Mouse (Mus musculus): ENCODE measurements around the gene Kif1c.

Gene Kif1c

DNA sequence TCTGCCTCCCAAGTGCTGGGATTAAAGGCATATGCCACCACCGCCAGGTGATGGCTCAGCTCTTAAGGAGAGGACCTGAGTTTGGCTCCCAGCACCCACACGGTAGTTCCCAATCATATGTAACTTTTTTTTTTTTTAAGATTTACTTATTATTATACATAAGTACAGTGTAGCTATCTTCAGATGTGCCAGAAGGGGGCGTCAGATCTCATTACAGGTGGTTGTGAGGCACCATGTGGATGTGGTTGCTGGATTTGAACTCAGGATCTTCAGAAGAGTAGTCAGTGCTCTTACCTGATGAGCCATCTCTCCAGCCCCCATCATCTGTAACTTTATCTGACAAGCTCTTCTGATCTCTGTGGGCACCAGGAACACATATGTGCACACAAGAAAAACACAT lies 3.0 kb upstream of the Kif1c start:
- no peak for DNase-seq (ENCODE audit: extremely low spot score)

DNA sequence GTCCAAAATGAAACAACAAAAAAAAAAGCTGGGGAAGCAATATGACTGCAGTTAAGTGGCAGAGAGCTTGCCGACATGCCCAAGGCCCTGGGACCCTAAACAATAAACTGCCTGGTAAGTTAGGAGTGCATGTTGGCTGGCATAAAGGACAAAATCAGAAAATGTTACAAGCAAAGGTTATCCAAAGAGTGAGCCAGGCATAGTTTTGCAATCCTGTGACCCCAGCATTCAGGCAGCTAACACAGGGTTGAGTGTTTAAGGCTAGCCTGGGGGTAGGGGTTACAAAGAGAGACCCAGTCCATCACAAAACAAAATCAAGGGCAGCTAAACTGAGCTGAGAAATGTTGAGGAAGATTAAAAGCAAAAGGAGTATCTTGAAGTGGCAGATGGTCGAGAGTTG lies 1.3 kb upstream of the Kif1c start:
- DNase-seq (ENCODE audit: extremely low spot score): no peak

DNA sequence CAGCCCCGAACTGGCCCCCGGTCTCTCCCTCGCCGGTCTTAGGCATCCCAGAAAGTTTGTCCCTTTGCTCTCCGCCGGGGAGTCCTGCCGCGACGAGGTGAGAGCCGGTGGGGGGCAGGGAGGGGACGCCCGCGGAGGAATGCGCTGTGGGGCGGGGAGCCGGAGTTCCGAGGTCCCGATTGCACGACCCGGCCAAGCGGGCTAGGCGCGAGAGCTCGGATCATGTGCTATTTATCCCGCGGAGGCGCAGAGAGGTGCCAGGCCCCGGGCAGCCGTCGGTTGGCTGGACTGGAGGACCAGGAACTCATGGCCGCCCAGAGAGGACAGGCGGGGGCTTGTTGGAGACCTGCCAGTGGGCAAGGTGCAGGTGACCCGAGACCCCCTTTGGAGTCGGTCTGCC lies 265 bp downstream of the Kif1c start:
- peak; percentile 74 for DNase-seq (ENCODE audit: extremely low spot score)

DNA sequence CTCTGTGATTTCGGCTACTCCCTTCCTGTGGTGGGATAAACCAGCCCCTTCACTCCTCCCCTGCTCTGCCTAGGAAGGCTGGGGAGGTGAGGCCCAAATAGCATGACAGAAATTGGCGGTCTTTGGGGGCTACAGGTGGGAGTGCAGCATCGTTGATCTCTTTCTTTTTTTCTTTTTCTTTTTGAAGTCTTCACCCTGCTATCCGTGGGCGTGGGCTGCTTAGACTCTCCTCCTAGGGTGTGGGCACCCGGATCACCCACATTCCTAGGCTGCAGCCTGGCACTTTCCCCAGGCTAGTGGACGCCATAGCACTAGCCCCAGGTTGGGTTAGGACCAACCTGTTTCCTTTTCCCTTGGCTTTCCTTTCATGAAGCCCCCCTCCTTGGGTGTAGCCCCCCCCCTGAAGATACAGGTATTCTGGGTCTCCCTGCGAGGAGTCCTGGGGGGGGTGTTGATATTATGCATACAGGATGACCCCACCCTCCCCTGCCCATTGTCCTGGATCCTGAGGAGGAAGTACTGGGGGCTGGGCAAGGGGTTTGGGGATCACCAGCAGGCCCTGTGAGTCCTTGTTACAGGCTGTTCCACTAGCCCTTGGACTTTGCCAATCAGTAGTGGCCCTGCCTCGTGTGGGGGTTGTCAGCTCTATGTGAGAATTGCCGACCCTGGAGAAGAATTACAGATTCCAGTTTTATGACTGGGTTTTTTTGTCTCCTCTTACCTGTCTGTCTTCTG lies 1.0 kb downstream of the Kif1c start:
- no peak for DNase-seq (ENCODE audit: extremely low spot score)

DNA sequence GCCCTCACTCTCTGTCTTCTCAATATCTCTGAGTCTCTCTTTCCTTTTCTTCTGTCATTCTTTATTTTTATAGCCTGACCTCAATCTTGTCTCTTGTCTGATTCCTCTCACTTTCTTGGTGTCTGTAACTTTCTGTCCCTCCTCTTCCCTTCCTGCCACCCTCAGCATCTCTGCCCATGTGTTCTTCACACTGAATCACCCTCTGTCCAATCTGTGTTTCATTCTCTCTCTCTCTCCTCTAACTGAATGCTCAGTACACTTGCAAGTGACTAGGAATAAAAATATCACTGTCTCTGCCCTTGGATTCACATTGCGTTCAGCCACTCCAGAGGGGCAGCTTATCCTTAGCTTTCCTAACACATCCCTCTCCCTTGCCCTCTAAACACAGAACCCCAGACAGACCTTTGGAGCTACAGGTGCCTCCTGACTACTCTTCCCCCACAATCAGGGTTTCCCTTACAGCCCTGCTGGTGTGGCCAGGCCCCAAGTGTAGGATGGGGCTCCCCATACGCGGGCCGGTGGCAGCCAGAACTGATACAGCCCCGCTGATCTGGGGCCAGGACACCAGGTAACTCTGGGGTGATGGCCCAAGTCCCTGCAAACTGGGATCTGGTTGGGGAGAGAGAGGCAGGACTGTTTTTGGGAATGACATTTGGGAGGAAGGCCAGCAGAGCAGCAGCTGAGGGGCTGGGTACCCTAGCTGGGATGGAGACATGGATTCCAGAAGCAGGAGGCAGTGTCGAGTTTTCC lies 1.8 kb downstream of the Kif1c start:
- DNase-seq (ENCODE audit: extremely low spot score): no peak

DNA sequence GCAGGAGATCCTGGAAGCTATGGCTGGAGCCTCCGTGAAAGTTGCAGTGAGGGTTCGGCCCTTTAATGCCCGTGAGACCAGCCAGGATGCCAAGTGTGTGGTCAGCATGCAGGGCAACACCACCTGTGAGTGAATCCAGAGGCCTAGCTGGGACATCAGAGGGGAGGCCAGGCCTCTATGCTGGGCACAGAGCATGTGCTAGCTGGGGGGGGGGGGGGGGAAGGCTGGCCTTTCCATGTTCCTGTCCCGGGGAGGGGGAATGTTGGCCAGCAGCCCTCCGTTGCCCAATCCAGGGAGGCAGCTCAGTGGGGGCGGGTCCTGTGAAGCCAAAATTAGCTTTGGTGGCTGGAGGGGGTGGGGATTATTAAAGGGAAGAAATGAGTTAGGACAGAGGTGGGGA lies 2.4 kb downstream of the Kif1c start:
- no peak for DNase-seq (ENCODE audit: extremely low spot score)

DNA sequence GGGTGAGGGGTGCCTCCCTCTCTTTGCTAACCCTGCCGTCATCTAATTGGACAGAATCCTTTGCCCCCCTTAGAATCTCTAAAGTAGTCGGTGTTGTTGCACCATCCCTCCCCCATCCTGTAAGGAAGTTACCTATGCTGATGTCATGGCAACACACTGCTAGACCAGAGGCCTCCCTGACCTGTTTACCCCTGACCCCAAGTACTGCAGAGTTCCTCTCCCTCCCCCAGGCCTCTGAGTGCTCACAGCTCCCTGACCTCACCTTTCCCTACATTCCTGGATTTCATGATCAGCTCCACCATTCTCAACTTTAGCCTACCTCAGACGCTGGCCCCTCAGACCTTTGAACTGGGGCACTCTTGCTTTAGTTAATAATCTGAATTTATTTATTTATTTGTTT lies 5.8 kb downstream of the Kif1c start:
- no peak for DNase-seq (ENCODE audit: extremely low spot score)

DNA sequence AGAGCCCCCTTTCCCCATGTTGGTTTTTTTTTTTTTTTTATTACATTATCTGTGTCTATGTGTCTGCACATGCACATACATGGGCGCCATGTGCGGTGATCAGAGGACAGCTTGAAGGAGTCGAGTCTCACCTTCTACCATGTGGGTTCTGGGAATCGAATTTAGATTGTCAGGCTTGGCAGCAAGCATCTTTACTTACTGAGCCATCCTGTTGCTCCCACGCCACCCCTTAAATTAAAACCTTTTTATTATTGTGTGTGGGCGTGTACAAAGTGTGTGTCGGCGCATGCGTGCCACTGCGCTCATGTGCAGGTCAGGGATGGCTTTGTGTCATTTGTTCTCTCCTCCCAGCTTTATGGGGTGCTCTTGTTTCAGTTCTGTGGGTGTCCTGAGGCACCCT lies 10.7 kb downstream of the Kif1c start:
- no peak for DNase-seq (ENCODE audit: extremely low spot score)

DNA sequence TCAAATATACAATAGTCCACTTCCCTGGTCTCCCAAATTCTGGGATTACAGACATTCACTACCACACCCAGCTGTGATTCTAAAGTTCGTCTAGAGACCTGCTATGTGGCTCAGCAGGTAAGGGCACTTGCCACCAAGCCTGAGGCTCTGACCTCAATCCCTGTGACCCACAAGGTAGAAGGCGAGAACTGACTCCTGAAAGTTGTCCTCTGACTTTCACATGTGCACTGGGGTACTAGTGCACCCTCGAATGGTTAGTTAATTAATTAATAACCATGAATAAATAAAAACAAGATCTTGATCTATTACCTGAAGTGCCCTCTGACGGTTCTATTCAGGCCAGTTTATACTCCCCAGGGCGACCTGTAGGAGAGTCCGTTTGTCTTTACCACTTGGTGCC lies 12.9 kb downstream of the Kif1c start:
- no peak for DNase-seq (ENCODE audit: extremely low spot score)

DNA sequence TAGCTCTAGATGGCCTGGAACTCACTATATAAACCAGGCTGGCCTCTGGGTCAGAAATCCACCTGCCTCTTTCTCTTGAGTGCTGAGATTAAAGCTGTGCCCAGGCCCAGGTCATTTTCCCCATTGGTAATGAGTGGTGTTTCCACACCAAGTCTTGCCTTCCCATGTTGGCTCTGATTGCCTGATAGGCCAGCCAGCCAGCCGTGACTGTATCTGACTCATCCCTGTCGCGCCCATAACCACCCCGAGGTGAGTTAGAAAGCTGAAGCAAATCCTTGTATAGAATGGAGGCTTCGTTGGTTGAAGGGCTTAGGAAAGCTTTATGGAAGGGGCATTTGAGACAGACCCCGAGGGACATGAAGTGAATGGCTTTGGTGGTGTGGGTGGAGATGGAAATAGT lies 15.5 kb downstream of the Kif1c start:
- DNase-seq (ENCODE audit: extremely low spot score): no peak

DNA sequence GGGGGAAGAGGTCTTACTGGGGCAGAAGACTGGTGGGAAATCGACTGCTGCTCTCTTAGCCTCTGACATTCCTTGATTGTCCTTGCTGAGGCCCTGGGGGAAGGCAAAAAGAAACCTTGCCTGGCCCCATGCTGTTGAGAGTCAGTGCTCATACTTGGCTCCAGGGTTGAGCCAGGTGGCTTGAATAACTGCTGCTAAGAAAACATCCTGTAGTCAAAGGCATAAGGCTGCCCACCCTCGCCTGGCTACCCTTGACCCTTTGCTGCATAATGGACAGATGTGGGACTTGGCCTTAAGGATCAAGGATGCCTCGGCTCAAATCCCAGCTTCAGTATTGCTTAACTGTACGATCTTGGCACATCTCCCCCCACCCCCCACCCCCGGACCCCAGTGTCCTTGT lies 18.1 kb downstream of the Kif1c start:
- DNase-seq (ENCODE audit: extremely low spot score): no peak

DNA sequence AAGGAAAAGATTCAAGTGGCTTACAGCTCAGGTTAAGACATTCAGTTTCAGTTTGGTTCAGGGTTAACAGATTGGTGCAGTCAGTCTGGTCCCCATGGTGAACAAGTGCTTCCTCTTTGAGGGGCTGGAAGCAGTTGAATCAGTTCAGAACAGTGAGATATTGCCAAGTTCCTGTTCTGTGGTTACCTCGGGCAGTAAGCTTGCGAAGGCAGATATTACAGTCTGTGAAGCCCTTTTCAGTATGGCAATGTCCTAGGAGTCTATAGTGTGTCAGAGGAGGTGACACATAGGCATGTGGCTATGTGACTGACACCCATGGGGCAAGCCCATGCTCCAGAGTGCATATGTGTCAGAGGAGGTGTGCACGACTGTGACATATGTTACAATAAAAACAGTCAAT lies 20.2 kb downstream of the Kif1c start:
- DNase-seq (ENCODE audit: extremely low spot score): no peak

DNA sequence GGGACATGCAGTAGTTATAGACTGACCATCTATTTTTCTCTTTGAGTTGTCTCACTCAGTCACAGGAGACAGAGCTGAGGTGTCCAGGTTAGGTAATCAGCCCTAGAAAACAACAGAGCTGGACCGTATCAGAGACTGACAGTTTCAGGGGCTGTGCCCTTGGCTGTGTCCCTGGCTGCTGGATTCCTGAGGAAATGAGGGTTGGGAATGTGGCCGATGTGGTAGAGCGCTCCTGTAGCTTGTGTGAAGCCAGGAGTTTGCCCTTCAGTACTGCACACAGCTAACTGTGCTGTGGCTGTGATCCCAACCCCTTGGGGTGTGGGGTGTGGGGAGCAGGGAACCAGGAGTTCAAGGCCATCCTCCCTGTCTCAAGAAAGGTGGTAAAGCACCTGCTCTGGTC lies 20.7 kb downstream of the Kif1c start:
- DNase-seq (ENCODE audit: extremely low spot score): no peak

DNA sequence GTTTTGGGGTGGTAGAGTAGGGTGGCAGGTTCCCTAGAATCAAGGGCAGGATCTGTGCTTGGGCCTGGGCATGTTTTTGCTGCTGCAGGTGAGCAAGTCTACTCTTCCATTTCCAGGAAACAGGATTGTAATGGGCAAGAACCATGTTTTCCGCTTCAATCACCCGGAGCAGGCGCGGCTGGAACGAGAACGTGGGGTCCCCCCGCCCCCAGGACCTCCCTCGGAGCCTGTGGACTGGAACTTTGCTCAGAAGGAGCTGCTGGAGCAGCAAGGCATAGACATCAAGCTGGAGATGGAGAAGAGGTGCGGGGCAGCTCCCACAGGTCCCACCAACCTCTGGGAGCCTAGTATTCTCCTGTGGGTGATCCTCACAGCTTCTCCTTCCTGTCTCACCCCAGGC lies 24.4 kb downstream of the Kif1c start:
- DNase-seq (ENCODE audit: extremely low spot score): no peak

DNA sequence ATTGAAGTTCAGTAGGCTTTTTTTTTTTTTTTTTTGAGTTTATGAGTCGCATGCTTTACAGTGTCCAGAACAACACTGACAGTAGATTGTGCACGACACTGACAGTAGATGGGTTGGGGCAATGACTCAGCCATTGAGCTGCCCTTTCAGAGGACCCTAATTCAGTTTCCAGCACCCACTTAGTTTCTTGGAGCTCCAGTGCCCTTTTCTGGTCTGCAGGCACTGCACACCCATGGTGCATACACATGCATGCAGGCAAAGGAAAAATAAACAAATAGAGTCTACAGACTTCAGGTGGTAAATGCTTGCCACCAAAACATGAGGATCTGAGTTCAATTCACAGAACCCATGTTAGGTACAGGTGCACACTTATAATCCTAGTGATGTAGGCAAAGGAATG lies 26.2 kb downstream of the Kif1c start:
- DNase-seq (ENCODE audit: extremely low spot score): no peak

DNA sequence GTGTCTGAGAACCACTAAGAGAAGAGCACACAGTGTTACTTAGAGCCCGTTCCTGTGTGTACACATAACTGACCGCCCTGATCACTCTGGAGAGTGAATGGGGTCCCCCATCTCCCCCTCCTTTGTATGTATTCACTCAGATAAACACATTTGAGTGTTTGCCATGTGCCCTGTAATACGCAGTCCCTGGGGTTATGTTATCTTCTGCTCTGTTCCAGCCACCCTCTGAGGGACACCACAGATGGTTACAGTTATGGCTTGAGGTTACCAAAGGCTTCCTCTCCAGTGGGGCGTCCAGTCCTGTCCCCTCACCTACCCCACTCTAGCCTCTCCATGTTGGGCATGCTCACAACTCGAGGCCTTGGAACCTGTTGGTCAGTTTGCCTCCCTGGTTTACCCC lies 27.0 kb downstream of the Kif1c start:
- DNase-seq (ENCODE audit: extremely low spot score): no peak

DNA sequence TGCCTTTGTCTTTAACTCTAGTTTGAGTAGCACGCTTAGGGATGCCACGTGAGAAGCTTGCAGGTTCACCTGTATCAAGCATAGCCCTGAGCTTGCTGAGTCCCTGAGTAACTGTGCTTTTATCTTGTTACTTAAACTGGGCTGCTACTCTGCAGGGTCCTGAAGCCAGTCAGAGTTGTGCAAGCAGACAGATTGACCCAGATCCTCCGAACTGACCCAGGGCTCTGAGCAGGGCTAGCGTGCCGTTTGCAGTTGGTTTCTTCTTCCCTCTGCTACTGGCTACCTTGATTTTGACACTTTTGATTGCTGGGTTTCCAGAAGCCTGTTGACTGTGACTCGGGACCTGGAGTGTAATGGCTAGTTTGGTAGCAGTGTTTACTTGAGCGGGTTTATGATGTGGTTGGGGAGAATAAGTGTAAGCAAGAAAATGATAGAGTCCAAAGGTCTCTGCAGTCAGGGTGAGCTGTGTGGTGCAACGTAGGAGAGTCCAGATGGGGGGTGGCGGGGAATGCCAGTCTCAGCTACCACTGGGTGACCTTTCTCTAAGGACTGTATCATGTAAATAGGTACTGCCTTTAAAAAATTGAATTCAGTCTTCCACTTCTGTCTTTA lies 30.2 kb downstream of the Kif1c start:
- DNase-seq (ENCODE audit: extremely low spot score): no peak

DNA sequence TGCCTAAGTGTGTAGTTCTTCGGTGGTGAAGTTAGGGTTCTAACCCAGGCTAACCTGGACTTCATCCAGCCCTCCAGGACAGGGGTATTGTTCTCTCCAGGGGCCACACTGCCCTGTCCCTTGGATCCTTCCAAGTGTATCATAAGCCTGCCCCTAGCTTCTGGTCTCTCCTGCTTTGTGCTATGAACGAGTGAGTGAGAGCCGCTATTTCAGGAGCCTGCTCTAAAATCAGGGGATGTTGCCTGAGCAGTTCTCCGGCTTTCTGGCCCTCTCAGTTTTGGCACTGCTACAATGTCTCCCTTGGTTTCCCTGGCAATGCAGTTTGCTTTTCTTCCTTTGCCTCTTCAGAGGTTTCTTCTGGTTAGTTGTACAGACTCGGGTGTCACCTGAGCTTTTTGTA lies 30.8 kb downstream of the Kif1c start:
- no peak for DNase-seq (ENCODE audit: extremely low spot score)

DNA sequence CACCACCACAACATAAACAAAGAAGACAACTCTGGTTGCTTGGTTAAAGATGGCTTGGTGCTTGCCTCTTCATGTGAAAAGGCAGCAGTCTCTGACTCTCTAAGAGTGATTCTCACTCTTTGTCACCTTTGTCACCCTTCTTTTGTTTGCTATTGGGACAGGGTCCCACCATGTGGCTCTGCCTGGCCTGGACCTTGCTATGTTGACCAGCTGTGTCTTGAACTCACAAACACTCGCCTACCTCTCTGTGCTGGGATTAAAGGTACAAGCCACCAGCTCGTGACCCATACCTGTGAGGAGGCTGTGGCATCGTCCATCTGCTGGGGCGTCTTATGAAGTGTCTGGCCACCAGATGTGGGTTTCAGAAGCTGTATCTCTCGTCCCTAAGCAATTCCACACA lies 32.9 kb downstream of the Kif1c start:
- no peak for DNase-seq (ENCODE audit: extremely low spot score)

DNA sequence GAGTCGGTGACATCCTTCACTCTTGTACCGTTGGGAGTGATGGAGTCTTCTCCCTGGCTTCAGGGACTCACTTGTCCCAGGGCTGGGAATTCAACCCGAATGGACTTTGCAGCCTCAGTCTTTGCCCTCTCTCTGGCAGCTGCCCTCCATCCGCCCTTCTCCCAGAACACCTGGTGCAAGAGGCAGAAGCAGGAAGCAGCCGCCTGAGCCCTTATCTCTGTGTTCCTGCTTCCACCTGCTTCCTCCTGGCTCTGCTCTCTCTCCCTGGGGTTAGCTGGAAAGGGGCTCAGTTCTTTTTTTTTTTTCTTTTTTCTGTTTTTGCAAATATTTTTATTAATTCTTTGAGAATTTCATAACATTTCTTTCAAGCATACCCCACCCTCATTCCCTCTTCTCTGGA lies 37.4 kb downstream of the Kif1c start:
- DNase-seq (ENCODE audit: extremely low spot score): no peak

DNA sequence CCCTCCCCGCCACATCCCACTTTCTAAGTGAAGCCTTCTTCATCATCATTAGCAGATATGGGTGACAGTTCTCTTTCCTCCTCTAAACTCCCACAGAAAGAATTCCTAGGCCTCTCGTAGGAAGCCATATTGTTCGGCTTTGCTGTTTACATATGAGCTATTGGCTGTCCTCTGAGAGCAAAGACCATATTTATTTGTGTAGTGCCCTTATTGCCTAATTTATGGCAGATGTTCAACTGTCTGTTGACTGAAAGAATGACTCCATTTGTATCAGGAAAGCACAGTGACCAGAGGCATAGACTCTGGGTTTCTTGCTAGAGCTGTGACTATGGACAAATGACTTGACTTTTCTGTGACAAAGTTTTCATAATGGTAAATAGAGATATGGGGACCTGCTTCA lies 41.3 kb downstream of the Kif1c start:
- DNase-seq (ENCODE audit: extremely low spot score): no peak

DNA sequence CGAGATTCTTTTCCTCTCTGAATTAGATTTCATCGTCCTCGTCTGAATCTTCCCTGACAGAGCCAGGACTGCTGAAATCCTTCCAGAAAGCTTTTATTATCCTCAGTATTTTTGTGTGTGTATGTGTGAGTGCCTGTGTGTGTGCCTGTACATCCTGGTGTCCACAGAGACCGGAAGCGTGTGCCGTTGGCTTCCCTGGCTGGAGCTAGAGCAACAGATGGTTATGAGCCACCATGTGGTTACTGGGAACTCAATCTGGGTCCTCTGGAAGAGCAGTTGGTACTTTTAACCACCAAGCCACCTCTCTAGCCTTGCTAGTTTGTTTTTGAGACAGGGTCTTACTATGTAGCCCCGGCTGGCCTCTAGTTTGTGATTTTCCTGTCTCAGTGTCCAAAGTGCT lies 41.8 kb downstream of the Kif1c start:
- no peak for DNase-seq (ENCODE audit: extremely low spot score)
